Mouse (Mus musculus) small intestine, adult 2 months (tissue): ENCODE results near the gene Gne.

Experiments used
- CTCF ChIP-seq: fragments of 200-500 bp; IDR thresholded peaks from 2 replicates; pipeline ENCODE4 v1.5.1; 2012; ENCODE audit warnings: low read depth, mild to moderate bottlenecking, control low read depth, inconsistent platforms, low read length, moderate library complexity, mixed read lengths; ENCODE audit not compliant: insufficient replicate concordance, insufficient read length; ENCODE audit errors: extremely low read depth
- POLR2A ChIP-seq: fragments of 200-500 bp; IDR thresholded peaks from 2 replicates; pipeline ENCODE4 v1.6.1; 2012; ENCODE audit warnings: low read depth, mild to moderate bottlenecking, control low read depth, inconsistent platforms, low read length, moderate library complexity

- no peak for TF ChIP-seq POLR2A
- no peak for TF ChIP-seq CTCF
Observed at GRCm38 (mm10) chr4:44022323-44022722, 61.7 kb downstream of the Gne start.
